Mouse (Mus musculus): ENCODE measurements at regions not wholly inside any gene's neighbourhood (a gene's known extent, or its start where the extent isn't known, plus 50 kb on each side); places are given as distances from the start of the nearest gene placed in this dataset.

GRCm38 (mm10) chr8:36346682-36347324, 581.2 kb downstream of the Gm19410 start:
- H3K9ac ChIP-seq (ENCODE audit: low read length): no peak overlapping the region
- H3K27ac ChIP-seq (ENCODE audit: low read depth): no peak overlapping the region
- 0 out of 2 replicates have a peak, but pooled peaks have one; percentile 71 for ATAC-seq (replicated peaks; ENCODE audit: low FRiP score, low TSS enrichment, low read depth)
- H3K36me3 ChIP-seq (ENCODE audit: control insufficient read depth, insufficient read depth, low read length): no peaks in the 10 kb centered on the region
- 45% methylated on average over 7 of the region's 7 CpGs for WGBS
- no peak overlapping the region for H3K4me2 ChIP-seq (ENCODE audit: low read length)
- H3K27me3 ChIP-seq (replicated peaks; ENCODE audit: control insufficient read depth, insufficient read depth, low read length): no peaks in the 10 kb centered on the region
- no peaks in the 10 kb centered on the region for H3K4me1 ChIP-seq (replicated peaks; ENCODE audit: control insufficient read depth, insufficient read depth, low read length)
- H3K9me3 ChIP-seq (ENCODE audit: control insufficient read depth, low read length): no peaks in the 10 kb centered on the region
- DNase-seq (ENCODE audit: low spot score): peak; percentile 81
- no peak overlapping the region for H3K4me3 ChIP-seq (ENCODE audit: low read depth, low read length)

- Histone ChIP-seq H3K27me3 (replicated peaks; ENCODE audit: control insufficient read depth, insufficient read depth, low read length) (no peaks in the 10 kb centered on the region), H3K9me3 (ENCODE audit: control insufficient read depth, low read length) (no peaks in the 10 kb centered on the region), H3K4me2 (ENCODE audit: low read length) (no peak overlapping the region), H3K27ac (ENCODE audit: low read depth) (no peak overlapping the region), H3K9ac (ENCODE audit: low read length) (no peak overlapping the region), H3K4me3 (ENCODE audit: low read depth, low read length) (no peak overlapping the region), H3K4me1 (replicated peaks; ENCODE audit: control insufficient read depth, insufficient read depth, low read length) (no peaks in the 10 kb centered on the region), H3K36me3 (ENCODE audit: control insufficient read depth, insufficient read depth, low read length) (no peaks in the 10 kb centered on the region)
- ATAC-seq (replicated peaks; ENCODE audit: low FRiP score, low TSS enrichment, low read depth) (no peak), DNase-seq (ENCODE audit: low spot score) (no peak)
- 82% methylated on average over 1 of the region's 1 CpGs for WGBS
Observed at GRCm38 (mm10) chr8:36348067-36348466, 582.5 kb downstream of the Gm19410 start.

GRCm38 (mm10) chr8:36354926-36355325, 589.3 kb downstream of the Gm19410 start:
- H3K36me3 ChIP-seq (ENCODE audit: control insufficient read depth, insufficient read depth, low read length): no peaks in the 10 kb centered on the region
- H3K9ac ChIP-seq (ENCODE audit: low read length): no peak overlapping the region
- H3K27me3 ChIP-seq (replicated peaks; ENCODE audit: control insufficient read depth, insufficient read depth, low read length): no peaks in the 10 kb centered on the region
- 0 out of 2 replicates have a peak overlapping the region, but pooled peaks have one; percentile 33 for H3K27ac ChIP-seq (ENCODE audit: low read depth)
- no peaks in the 10 kb centered on the region for H3K4me1 ChIP-seq (replicated peaks; ENCODE audit: control insufficient read depth, insufficient read depth, low read length)
- 28% methylated on average over 3 of the region's 3 CpGs for WGBS
- H3K4me3 ChIP-seq (ENCODE audit: low read depth, low read length): no peak overlapping the region
- no peak for DNase-seq (ENCODE audit: low spot score)
- no peak overlapping the region for H3K4me2 ChIP-seq (ENCODE audit: low read length)
- no peak for ATAC-seq (replicated peaks; ENCODE audit: low FRiP score, low TSS enrichment, low read depth)
- no peaks in the 10 kb centered on the region for H3K9me3 ChIP-seq (ENCODE audit: control insufficient read depth, low read length)

GRCm38 (mm10) chr8:36358998-36359397, 593.4 kb downstream of the Gm19410 start:
- H3K4me3 ChIP-seq (ENCODE audit: low read depth, low read length): no peak overlapping the region
- no peak overlapping the region for H3K27ac ChIP-seq (ENCODE audit: low read depth)
- no peaks in the 10 kb centered on the region for H3K27me3 ChIP-seq (replicated peaks; ENCODE audit: control insufficient read depth, insufficient read depth, low read length)
- no peaks in the 10 kb centered on the region for H3K4me1 ChIP-seq (replicated peaks; ENCODE audit: control insufficient read depth, insufficient read depth, low read length)
- DNase-seq (ENCODE audit: low spot score): no peak
- H3K4me2 ChIP-seq (ENCODE audit: low read length): no peak overlapping the region
- WGBS: 88% methylated on average over 2 of the region's 2 CpGs
- H3K9me3 ChIP-seq (ENCODE audit: control insufficient read depth, low read length): no peaks in the 10 kb centered on the region
- no peak overlapping the region for H3K9ac ChIP-seq (ENCODE audit: low read length)
- no peak for ATAC-seq (replicated peaks; ENCODE audit: low FRiP score, low TSS enrichment, low read depth)
- H3K36me3 ChIP-seq (ENCODE audit: control insufficient read depth, insufficient read depth, low read length): no peaks in the 10 kb centered on the region

- H3K27me3 ChIP-seq (replicated peaks; ENCODE audit: control insufficient read depth, insufficient read depth, low read length): no peaks in the 10 kb centered on the region
- H3K4me2 ChIP-seq (ENCODE audit: low read length): no peak overlapping the region
- H3K9ac ChIP-seq (ENCODE audit: low read length): no peak overlapping the region
- H3K4me3 ChIP-seq (ENCODE audit: low read depth, low read length): no peak overlapping the region
- H3K27ac ChIP-seq (ENCODE audit: low read depth): no peak overlapping the region
- no peaks in the 10 kb centered on the region for H3K36me3 ChIP-seq (ENCODE audit: control insufficient read depth, insufficient read depth, low read length)
- no peaks in the 10 kb centered on the region for H3K9me3 ChIP-seq (ENCODE audit: control insufficient read depth, low read length)
- DNase-seq (ENCODE audit: low spot score): peak; percentile 81
- WGBS: 16% methylated on average over 2 of the region's 2 CpGs
- no peak; the same call in 1 of the 2 replicates for ATAC-seq (replicated peaks; ENCODE audit: low FRiP score, low TSS enrichment, low read depth)
- no peaks in the 10 kb centered on the region for H3K4me1 ChIP-seq (replicated peaks; ENCODE audit: control insufficient read depth, insufficient read depth, low read length)
Observed at GRCm38 (mm10) chr8:36361255-36361654, 595.7 kb downstream of the Gm19410 start.

- Histone ChIP-seq H3K36me3 (ENCODE audit: control insufficient read depth, insufficient read depth, low read length) (no peaks in the 10 kb centered on the region), H3K4me2 (ENCODE audit: low read length) (no peak overlapping the region), H3K4me3 (ENCODE audit: low read depth, low read length) (no peak overlapping the region), H3K9ac (ENCODE audit: low read length) (no peak overlapping the region), H3K27me3 (replicated peaks; ENCODE audit: control insufficient read depth, insufficient read depth, low read length) (no peaks in the 10 kb centered on the region), H3K27ac (ENCODE audit: low read depth) (no peak overlapping the region), H3K9me3 (ENCODE audit: control insufficient read depth, low read length) (no peaks in the 10 kb centered on the region), H3K4me1 (replicated peaks; ENCODE audit: control insufficient read depth, insufficient read depth, low read length) (no peaks in the 10 kb centered on the region)
- DNase-seq (ENCODE audit: low spot score): no peak
- WGBS: 50% methylated on average over 8 of the region's 8 CpGs
- ATAC-seq (replicated peaks; ENCODE audit: low FRiP score, low TSS enrichment, low read depth): no peak
Observed at GRCm38 (mm10) chr8:36361818-36362217, 596.2 kb downstream of the Gm19410 start.

GRCm38 (mm10) chr8:36363291-36363690, 597.7 kb downstream of the Gm19410 start:
- Histone ChIP-seq H3K9me3 (ENCODE audit: control insufficient read depth, low read length) (no peaks in the 10 kb centered on the region), H3K4me1 (replicated peaks; ENCODE audit: control insufficient read depth, insufficient read depth, low read length) (no peaks in the 10 kb centered on the region), H3K27ac (ENCODE audit: low read depth) (no peak overlapping the region), H3K9ac (ENCODE audit: low read length) (no peak overlapping the region), H3K27me3 (replicated peaks; ENCODE audit: control insufficient read depth, insufficient read depth, low read length) (no peaks in the 10 kb centered on the region), H3K4me3 (ENCODE audit: low read depth, low read length) (no peak overlapping the region), H3K36me3 (ENCODE audit: control insufficient read depth, insufficient read depth, low read length) (no peaks in the 10 kb centered on the region), H3K4me2 (ENCODE audit: low read length) (no peak overlapping the region)
- 77% methylated on average over 9 of the region's 9 CpGs for WGBS
- DNase-seq (ENCODE audit: low spot score) (no peak), ATAC-seq (replicated peaks; ENCODE audit: low FRiP score, low TSS enrichment, low read depth) (no peak)

GRCm38 (mm10) chr8:36364567-36365231, 599.1 kb downstream of the Gm19410 start:
- H3K4me3 ChIP-seq (ENCODE audit: low read depth, low read length): no peak overlapping the region
- no peak for DNase-seq (ENCODE audit: low spot score)
- no peak overlapping the region for H3K27ac ChIP-seq (ENCODE audit: low read depth)
- no peak overlapping the region for H3K4me2 ChIP-seq (ENCODE audit: low read length)
- no peaks in the 10 kb centered on the region for H3K9me3 ChIP-seq (ENCODE audit: control insufficient read depth, low read length)
- H3K4me1 ChIP-seq (replicated peaks; ENCODE audit: control insufficient read depth, insufficient read depth, low read length): no peaks in the 10 kb centered on the region
- H3K9ac ChIP-seq (ENCODE audit: low read length): no peak overlapping the region
- H3K27me3 ChIP-seq (replicated peaks; ENCODE audit: control insufficient read depth, insufficient read depth, low read length): no peaks in the 10 kb centered on the region
- ATAC-seq (replicated peaks; ENCODE audit: low FRiP score, low TSS enrichment, low read depth): no peak
- WGBS: 63% methylated on average over 6 of the region's 6 CpGs
- H3K36me3 ChIP-seq (ENCODE audit: control insufficient read depth, insufficient read depth, low read length): no peaks in the 10 kb centered on the region

- DNase-seq (ENCODE audit: low spot score) (no peak), ATAC-seq (replicated peaks; ENCODE audit: low FRiP score, low TSS enrichment, low read depth) (no peak)
- H3K27me3 ChIP-seq (replicated peaks; ENCODE audit: control insufficient read depth, insufficient read depth, low read length): no peaks in the 10 kb centered on the region
- H3K4me2 ChIP-seq (ENCODE audit: low read length): no peak overlapping the region
- H3K36me3 ChIP-seq (ENCODE audit: control insufficient read depth, insufficient read depth, low read length): no peaks in the 10 kb centered on the region
- no peak overlapping the region for H3K9ac ChIP-seq (ENCODE audit: low read length)
- H3K27ac ChIP-seq (ENCODE audit: low read depth): no peak overlapping the region
- no peaks in the 10 kb centered on the region for H3K9me3 ChIP-seq (ENCODE audit: control insufficient read depth, low read length)
- H3K4me1 ChIP-seq (replicated peaks; ENCODE audit: control insufficient read depth, insufficient read depth, low read length): no peaks in the 10 kb centered on the region
- H3K4me3 ChIP-seq (ENCODE audit: low read depth, low read length): no peak overlapping the region
- 69% methylated on average over 2 of the region's 2 CpGs for WGBS
Observed at GRCm38 (mm10) chr8:36365945-36366344, 600.4 kb downstream of the Gm19410 start.
